ENCODE assay signal across 21 mouse cellular contexts in the genomic region with DNA sequence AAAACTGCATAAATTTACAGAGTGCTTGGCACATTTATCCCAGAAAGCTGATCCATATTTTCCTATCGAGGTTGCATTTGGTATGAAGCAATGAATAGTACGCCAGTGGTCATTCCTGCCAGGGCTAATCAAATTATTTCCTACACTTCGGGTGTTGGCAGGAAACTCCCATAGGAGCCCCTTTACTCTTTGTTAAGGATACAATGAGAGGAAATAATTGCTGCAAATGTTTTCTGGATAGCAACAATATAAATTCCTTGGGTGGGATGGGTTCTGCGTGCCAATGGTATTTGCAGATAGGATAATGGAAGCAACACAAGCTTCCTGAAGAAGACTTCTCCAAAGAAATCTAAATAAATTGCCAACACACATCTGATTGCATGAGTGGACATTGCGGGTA.
"Had no signal": no experiment of that assay in that cellular context is flagged by ENCODE, and none has a peak within 500 bp of the region (broad histone marks: within the 10 kb centered on the region; RNA-seq: fewer than 3 reads in every experiment).

No protein-coding gene starts in this region.

- H3K4me1 ChIP-seq: intestine, embryonic 15.5 days; liver, embryonic 13.5 days; lung, embryonic 15.5 days; megakaryocyte, embryonic 14.5 days had no signal

- H3K4me2 ChIP-seq: intestine, embryonic 15.5 days; liver, embryonic 13.5 days; lung, embryonic 15.5 days; midbrain, embryonic 13.5 days; neural tube, embryonic 13.5 days had no signal

- H3K27ac ChIP-seq: intestine, embryonic 15.5 days; liver, embryonic 13.5 days; lung, embryonic 15.5 days; midbrain, embryonic 10.5 days; midbrain, embryonic 13.5 days; neural tube, embryonic 13.5 days; stomach, postnatal 0 days had no signal

- ATAC-seq: intestine, embryonic 15.5 days; midbrain, embryonic 13.5 days; midbrain, embryonic 16.5 days had no signal

- DNase-seq: kidney, adult 11 months; kidney, adult 9 months; kidney, postnatal 14 days; kidney, postnatal 4 days; layer of hippocampus, adult 9-11 months; liver, embryonic 13.5 days; right cerebral cortex, adult 18-20 months; right cerebral cortex, postnatal 14 days; right cerebral cortex, postnatal 4 days; thymus, adult 2 months; thymus, postnatal 14 days; thymus, postnatal 4 days had no signal

- H3K9me3 ChIP-seq: intestine, embryonic 15.5 days; liver, embryonic 13.5 days; lung, embryonic 15.5 days; midbrain, embryonic 10.5 days; midbrain, embryonic 13.5 days; neural tube, embryonic 13.5 days had no signal

- H3K4me3 ChIP-seq: intestine, embryonic 15.5 days; liver, embryonic 13.5 days; lung, embryonic 15.5 days; megakaryocyte, embryonic 14.5 days; midbrain, embryonic 10.5 days; midbrain, embryonic 13.5 days; myocyte; neural tube, embryonic 13.5 days had no signal

- H3K36me3 ChIP-seq: intestine, embryonic 15.5 days; liver, embryonic 13.5 days; lung, embryonic 15.5 days; midbrain, embryonic 10.5 days; midbrain, embryonic 13.5 days; neural tube, embryonic 13.5 days had no signal

- H3K27me3 ChIP-seq: intestine, embryonic 15.5 days; liver, embryonic 13.5 days; lung, embryonic 15.5 days; megakaryocyte, embryonic 14.5 days; midbrain, embryonic 13.5 days; neural tube, embryonic 13.5 days had no signal

- H3K9ac ChIP-seq: intestine, embryonic 15.5 days; liver, embryonic 13.5 days; lung, embryonic 15.5 days; midbrain, embryonic 13.5 days; neural tube, embryonic 13.5 days had no signal
